Mouse (Mus musculus): Measurements from ENCODE around the gene Repin1.

DNA sequence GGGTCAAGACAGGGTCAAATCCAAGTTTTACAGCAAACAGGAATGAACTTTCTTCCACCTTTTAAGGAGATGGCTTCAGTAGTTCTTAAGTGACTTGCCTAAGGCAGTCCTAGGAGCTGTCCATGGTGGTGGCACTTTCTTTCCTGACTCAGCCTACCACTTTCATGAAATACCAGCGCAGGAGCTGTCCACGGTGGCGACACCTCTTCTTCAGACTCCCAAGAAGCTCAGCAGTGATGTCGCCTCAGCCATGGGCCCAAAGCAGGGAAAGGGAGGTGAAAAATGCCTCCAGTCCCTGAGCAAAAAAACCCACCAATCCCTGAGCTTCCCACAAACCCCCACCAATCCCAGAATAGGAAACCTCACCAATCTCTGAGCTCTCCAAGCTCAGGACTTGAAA lies 40.8 kb upstream of the Repin1 start:
- TF ChIP-seq RAD21 (IDR thresholded peaks at IDR 0.05; ENCODE audit: low read depth, low read length) (no peak), E2F4 (IDR thresholded peaks at IDR 0.05; ENCODE audit: borderline replicate concordance, low read depth, low read length) (no peak), POLR2A (IDR thresholded peaks at IDR 0.05; ENCODE audit: control insufficient read depth in 1 of 2, insufficient read depth in 1 of 2, low read depth in 1 of 2, low read length in 2 of 2, poor library complexity in 1 of 2) (no peak), POLR2AphosphoS2 (IDR thresholded peaks at IDR 0.05; ENCODE audit: low read length) (no peak), EP300 (IDR thresholded peaks at IDR 0.05; ENCODE audit: low read depth in 1 of 2, low read length in 2 of 2) (no peak)
